Mouse (Mus musculus): ENCODE data around the gene Serpinb6b.

GRCm38 (mm10) chr13:33022371-33022770 lies 57.4 kb downstream of the Serpinb6b start:
- TF ChIP-seq CTCF (IDR thresholded peaks at IDR 0.05; ENCODE audit: insufficient read depth, low read depth, low read length) (no peak), POLR2A (IDR thresholded peaks at IDR 0.05; ENCODE audit: insufficient read depth, low read depth, low read length) (no peak)

Data from olfactory bulb, adult 2 months (tissue).